Mouse (Mus musculus) cerebellum, adult 11-12 months (tissue): ENCODE results near the gene Retreg2.

Experiments
- DNase-seq: peaks from one replicate; pipeline ENCODE4 v3.0.0; 2022

The Retreg2 gene

GRCm38 (mm10) chr1:75142301-75143261 lies at the start of gene Retreg2, which contains the start of gene Cnppd1:
Gene Retreg2 (plus strand): TSS chr1:75142778.
Gene Cnppd1 (minus strand): TSS chr1:75142711.
- DNase-seq = peak; percentile 96

GRCm38 (mm10) chr1:75122211-75122610 lies 20.4 kb upstream of the Retreg2 start:
- no peak for DNase-seq

DNA sequence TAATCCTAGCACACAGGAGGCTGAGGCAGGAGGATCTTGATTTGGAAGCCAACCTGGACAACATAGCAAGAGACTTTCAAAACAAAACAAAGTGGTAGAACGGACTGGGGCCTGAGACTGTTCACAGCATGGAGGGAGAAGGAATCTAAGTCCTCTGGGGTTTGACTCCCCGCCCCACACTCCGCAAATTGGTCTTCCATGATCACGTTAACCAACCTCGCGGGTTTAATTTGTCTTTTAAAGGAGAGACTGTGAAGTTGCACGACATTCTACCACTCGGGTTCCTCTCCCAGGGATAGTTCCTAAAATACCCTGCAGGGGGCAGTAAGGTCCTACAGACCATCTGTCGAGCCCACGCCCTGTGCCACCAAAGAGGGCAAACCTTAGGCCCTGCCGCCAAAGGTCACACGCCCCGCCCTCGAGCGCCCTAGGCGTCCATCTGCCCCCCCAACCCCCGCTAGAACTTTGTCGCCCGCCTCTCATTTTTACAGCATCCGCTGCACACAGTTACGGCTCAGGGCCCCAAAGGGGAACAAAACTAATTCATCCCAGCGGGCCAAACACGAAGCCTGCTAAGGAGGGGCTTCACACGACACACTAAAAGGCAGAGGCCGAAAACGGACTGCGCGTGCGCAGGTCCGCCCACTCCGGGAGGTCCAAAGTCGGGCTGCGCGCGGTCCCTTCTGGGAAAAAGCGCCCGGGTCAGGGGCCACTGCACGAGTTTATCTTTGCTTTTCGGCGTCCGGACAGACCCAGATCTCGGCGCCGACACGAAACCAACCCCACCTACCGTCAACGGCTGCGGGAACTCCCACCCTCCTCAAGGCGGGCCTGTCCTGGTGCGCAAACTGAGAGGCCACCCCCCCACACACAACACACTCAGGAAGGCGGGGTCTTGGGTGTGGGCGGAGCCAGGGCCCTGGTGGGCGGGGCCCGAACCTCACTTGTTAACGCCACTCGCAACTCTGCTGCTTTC lies 17.9 kb upstream of the Retreg2 start, which contains the start of gene Nhej1:
Gene Nhej1 (minus strand): TSS at position 855 of the 976 bp plus-strand sequence.
- DNase-seq = peak; percentile 92

DNA sequence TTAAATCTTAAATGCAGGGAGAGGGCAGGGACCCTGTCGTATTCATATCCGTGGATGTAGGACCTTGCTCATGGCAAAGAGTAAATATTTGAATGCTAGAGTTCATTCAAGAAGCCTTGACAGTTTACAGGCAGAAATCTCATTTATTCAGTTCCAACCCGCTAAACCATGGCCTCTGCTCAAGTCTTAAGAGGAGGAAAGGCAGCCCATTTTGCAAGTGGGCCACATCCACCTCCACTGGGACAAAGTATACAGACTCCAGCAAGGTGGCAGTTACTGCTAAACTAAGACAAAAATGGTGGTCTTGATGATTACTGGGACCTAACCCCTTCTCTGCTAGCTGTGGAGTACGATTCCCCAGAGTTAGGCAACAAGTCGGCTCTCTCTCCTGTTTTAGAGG lies 17.2 kb upstream of the Retreg2 start:
- no peak for DNase-seq

DNA sequence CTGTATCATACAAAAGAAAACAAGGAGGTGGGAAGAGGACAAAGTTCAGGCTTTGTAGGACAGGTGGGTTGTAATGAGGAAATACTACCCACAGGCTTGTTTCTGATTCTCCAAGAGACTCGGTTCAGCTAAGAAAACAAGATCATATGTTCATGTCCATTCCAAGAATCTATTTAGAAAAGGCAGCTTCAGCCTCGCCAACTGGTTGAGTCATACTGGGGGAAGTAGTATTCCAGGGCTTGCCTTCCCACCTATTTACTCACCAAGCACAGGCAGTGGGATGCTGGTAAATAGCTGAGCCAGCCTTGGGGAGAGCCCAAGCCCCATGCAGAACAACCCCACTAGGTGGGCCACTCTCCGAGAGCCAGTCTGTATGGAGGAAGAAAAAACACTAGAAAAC lies 13.9 kb upstream of the Retreg2 start:
- no peak for DNase-seq

- DNase-seq = no peak
Observed at GRCm38 (mm10) chr1:75133421-75134207, 9.0 kb upstream of the Retreg2 start, which contains the start of gene Slc23a3. Gene Slc23a3 (minus strand): TSS chr1:75133890.

GRCm38 (mm10) chr1:75136293-75136692 lies 6.3 kb upstream of the Retreg2 start:
- no peak for DNase-seq

GRCm38 (mm10) chr1:75136730-75137129 lies 5.8 kb upstream of the Retreg2 start:
- DNase-seq = no peak

GRCm38 (mm10) chr1:75138448-75138847 lies 4.1 kb upstream of the Retreg2 start:
- no peak for DNase-seq

DNA sequence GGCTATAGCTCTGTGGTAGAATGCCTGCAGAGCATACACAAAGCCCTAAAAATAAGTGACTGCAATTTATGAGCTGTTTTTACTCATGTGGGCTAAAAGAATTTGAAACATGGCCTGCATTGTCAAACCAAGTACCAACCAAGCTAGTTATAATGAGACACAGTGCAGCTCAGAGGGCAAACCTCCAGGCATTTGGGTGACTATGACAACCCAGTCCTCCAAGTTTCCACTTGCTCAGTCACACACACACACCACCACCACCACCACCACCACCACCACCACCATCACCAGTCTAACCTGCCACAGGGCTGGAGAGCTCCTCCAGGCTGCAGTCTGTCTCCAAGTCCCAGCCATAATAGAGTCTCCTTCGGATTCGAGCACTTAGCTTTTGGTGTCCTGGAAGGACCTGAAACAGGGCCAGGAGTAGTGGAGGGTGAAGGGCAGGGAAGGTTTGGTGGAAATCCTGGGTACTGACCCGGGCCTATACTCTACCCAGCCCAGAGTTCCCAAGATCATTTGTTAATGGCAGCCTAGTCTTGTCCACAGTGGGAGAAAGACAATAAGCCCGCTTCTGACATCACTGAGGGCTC lies 1.9 kb upstream of the Retreg2 start:
- DNase-seq = peak; percentile 28

DNA sequence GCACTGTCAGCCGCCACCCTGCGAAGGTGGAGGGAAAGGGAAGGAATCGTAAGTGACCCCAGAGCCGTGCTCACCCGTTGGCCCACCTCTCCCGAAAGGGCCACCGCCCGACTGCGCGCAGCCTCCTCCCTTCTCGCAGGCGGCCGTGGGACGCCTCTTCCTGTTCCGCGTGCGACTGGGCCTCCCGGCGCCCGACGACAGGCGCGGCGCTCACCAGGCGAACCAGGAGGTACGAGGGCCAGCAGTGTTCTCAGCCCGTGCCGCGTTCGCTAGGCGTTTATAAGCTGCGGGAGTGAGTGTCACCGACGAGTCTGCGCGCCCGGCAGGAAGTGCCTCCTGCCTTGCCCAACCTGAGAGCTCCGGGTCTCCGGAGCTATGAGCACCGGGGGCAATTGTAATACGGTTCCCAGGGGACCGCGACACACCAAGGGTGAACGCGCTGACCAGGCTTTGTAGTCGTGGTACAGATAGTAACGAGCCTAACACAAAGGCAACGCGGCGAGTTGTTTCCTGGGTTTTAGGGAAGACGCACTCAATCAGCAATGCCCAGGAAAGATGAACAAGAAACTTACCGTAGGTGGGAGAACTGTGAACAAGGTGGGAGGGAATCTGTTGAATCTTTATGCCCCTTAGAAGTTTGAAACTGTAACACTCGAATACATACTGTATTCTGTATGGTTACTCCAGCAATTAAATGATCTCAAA lies 940 bp upstream of the Retreg2 start:
- peak; percentile 56 for DNase-seq

DNA sequence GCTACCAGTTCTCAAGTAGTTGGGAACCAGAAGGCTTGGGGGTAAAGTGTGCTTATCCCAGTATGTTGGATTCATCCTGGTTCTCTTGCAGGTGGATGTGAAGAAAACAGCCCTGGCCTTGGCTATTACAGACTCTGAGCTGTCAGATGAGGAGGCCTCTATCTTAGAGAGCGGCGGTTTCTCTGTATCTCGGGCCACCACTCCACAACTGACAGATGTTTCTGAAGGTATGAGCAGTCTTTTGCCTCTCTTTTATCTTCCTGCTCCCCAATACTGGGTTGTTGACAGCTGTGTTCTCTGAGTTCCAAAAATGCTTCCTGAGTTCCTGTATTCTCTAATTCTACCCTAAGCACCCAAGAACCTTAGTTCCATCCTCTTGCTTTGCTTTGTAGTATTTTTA lies 3.0 kb downstream of the Retreg2 start:
- no peak for DNase-seq

GRCm38 (mm10) chr1:75147411-75148135 lies 5.0 kb downstream of the Retreg2 start:
- DNase-seq = no peak

- DNase-seq = no peak
Observed at GRCm38 (mm10) chr1:75148727-75149126, 6.1 kb downstream of the Retreg2 start.

- DNase-seq = no peak
Observed at GRCm38 (mm10) chr1:75155837-75156236, 13.3 kb downstream of the Retreg2 start.

DNA sequence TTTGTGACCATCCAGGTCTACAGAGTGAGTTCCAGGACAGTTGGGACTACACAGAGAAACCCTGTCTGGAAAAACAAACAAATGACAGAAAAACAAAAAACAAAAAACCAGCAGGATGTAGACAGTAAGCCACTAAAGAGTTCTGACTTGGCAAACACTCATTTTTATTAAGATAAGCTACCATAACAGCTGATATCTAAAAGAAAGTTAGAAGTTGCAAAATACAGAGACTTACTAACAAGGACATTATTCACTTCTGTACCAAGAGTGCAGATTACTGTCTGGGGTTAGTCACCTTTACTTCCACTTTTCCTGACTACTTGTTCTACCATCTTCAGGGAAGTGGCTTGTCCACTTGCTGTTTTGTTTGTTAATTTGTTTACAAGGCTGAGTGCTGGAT lies 16.4 kb downstream of the Retreg2 start:
- DNase-seq = no peak

- no peak for DNase-seq
Observed at GRCm38 (mm10) chr1:75159540-75160255, 17.1 kb downstream of the Retreg2 start.

DNA sequence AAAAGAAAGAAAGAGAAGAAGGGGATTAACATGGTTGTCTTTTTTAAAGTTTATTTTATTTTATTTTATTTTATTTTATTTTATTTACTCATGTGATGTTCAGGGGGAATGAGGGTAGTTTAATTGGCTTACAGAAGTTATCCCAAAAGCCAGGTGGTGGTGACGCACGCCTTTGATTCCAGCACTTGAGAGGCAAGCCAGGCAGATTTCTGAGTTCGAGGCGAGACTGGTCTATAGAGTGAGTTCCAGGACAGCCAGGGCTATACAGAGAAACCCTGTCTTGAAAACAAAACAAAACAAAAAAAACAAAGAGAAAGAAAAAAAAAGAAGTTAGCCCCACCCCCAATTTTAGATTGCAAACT lies 17.7 kb downstream of the Retreg2 start:
- no peak for DNase-seq

DNA sequence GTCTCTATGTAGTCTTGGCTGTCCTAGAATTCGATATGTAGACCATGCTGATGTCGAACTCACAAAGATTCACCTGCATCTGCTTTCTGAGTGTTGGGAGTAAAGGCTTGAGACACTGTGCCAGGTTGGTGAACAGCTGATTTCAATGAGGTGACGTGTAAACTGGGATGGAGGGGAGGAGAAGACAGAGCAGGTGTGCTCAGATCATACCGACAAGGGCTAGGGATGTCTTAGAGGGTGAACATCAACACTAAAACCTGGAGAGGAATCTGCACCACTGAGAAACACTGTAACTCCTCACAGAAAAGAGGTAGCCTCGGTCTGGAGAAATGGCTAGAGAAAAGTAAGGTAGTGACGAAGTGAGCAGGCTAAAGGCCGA lies 25.5 kb downstream of the Retreg2 start:
- no peak for DNase-seq
